Mouse (Mus musculus): ENCODE data around the gene 4931429L15Rik. TPM values are rescaled to one million over a fixed set of nuclear protein-coding genes. Genes with fewer than 3 reads are reported as not detected.

The 4931429L15Rik gene
- polyA plus RNA-seq, 1 experiment, result not detected

- TF ChIP-seq GATA1 (IDR thresholded peaks at IDR 0.05; ENCODE audit: low read length), result no peak
These were observed 21.4 kb downstream of the 4931429L15Rik start for GRCm38 (mm10) chr9:46298381-46298780.

- no peak for TF ChIP-seq GATA1 (IDR thresholded peaks at IDR 0.05; ENCODE audit: low read length)
These were observed 37.0 kb downstream of the 4931429L15Rik start, which contains the start of gene Bud13 for GRCm38 (mm10) chr9:46282631-46283436. Gene Bud13, plus strand, starts transcription at chr9:46283008.

GRCm38 (mm10) chr9:46274494-46274893 lies 45.3 kb downstream of the 4931429L15Rik start:
- no peak for TF ChIP-seq GATA1 (IDR thresholded peaks at IDR 0.05; ENCODE audit: low read length)

GRCm38 (mm10) chr9:46272677-46273454 lies 46.9 kb downstream of the 4931429L15Rik start, which contains the start of gene Zpr1:
Gene Zpr1, plus strand, starts transcription at chr9:46273064.
- TF ChIP-seq GATA1 (IDR thresholded peaks at IDR 0.05; ENCODE audit: low read length), result no peak

GRCm38 (mm10) chr9:46272070-46272469 lies 47.7 kb downstream of the 4931429L15Rik start:
- no peak for TF ChIP-seq GATA1 (IDR thresholded peaks at IDR 0.05; ENCODE audit: low read length)

- TF ChIP-seq GATA1 (IDR thresholded peaks at IDR 0.05; ENCODE audit: low read length), result no peak
These were observed 49.0 kb downstream of the 4931429L15Rik start for GRCm38 (mm10) chr9:46270782-46271181.

GRCm38 (mm10) chr9:46269125-46269524 lies 50.7 kb downstream of the 4931429L15Rik start:
- no peak for TF ChIP-seq GATA1 (IDR thresholded peaks at IDR 0.05; ENCODE audit: low read length)

- TF ChIP-seq GATA1 (IDR thresholded peaks at IDR 0.05; ENCODE audit: low read length), result no peak
These were observed 51.4 kb downstream of the 4931429L15Rik start, which contains the start of gene Apoa5 for GRCm38 (mm10) chr9:46268343-46268873. Gene Apoa5, plus strand, starts transcription at chr9:46268633.

- TF ChIP-seq GATA1 (IDR thresholded peaks at IDR 0.05; ENCODE audit: low read length), result no peak
These were observed 58.7 kb downstream of the 4931429L15Rik start for GRCm38 (mm10) chr9:46261131-46261530.

GRCm38 (mm10) chr9:46259111-46259510 lies 60.7 kb downstream of the 4931429L15Rik start:
- TF ChIP-seq GATA1 (IDR thresholded peaks at IDR 0.05; ENCODE audit: low read length), result no peak

- TF ChIP-seq GATA1 (IDR thresholded peaks at IDR 0.05; ENCODE audit: low read length), result no peak
These were observed 62.2 kb downstream of the 4931429L15Rik start for GRCm38 (mm10) chr9:46257546-46257945.

- no peak for TF ChIP-seq GATA1 (IDR thresholded peaks at IDR 0.05; ENCODE audit: low read length)
These were observed 63.0 kb downstream of the 4931429L15Rik start for GRCm38 (mm10) chr9:46256658-46257385.

GRCm38 (mm10) chr9:46256177-46256576 lies 63.6 kb downstream of the 4931429L15Rik start:
- no peak for TF ChIP-seq GATA1 (IDR thresholded peaks at IDR 0.05; ENCODE audit: low read length)

Other genes with a start within 250 kb of the 4931429L15Rik start
- 0.17 and 0.26 TPM in 2 replicates for gene Apoa1, start 91.4 kb downstream of the 4931429L15Rik start, polyA plus RNA-seq (2012)
- gene Apoc3, start 84.3 kb downstream of the 4931429L15Rik start, polyA plus RNA-seq (2012), result not detected in 2 replicates
- not detected in 2 replicates for gene Apoa4, start 79.3 kb downstream of the 4931429L15Rik start, polyA plus RNA-seq (2012)
- not detected in 2 replicates for gene Apoa5, start 51.4 kb downstream of the 4931429L15Rik start, polyA plus RNA-seq (2012)
- 36.6 and 47.4 TPM in 2 replicates for gene Zpr1, start 46.9 kb downstream of the 4931429L15Rik start, polyA plus RNA-seq (2012)
- gene Bud13, start 37.0 kb downstream of the 4931429L15Rik start, polyA plus RNA-seq (2012), result 18.0 and 23.5 TPM in 2 replicates